Mouse (Mus musculus): ENCODE data around the gene Zfp420. TPM values are rescaled to one million over a fixed set of nuclear protein-coding genes. Genes with fewer than 3 reads are reported as not detected.

The Zfp420 gene
- 5.3 TPM for polyA plus RNA-seq (2021)

DNA sequence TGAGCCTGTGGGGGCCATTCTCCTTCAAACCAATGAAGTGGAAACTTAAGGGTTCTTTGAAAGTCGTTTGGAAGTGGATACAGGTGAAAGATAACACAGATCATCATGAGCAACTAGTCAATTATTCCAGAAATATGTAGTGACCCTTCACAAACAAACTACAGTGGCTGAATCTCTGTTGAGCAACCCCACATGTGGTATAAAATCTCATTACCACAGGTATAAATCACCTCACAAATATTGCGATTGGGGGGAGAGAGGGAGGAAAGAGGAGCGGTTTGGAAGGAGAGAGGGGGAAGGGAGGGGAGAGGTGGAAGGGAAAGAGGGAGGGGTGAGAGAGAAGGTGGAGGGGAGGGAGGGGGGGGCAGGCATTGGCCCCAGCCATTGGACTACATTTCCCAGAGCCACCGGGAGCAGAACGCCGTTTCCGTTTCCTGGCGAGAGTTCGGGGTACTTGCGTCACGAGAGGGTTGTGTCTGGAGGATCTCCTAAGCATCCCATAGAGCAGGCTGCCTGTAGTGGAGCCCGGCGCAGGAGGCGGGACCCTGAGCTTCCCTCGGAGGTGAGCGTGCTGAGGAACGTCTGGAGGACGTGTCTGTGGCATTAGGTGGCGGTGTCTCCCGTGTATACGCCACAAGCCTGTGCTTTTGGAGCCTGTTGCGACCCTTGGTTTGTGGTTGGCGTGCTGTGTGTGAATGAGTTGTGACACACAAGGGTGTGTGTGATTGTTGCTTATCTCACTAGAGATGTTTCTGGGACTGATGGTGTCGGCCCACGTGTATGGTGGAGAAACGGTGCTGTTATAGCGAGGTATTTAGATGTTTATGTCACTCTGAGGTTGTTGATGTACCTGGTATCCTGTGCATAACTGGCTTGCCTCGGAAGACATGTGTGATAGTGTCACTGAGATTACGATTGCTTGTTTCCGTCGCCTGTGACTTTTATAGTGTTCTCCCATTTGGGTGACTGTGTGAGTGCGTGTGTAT, at the start of gene Zfp420:
Zfp420 (plus strand) TSS at position 448 of the 986 bp plus-strand sequence.
- ChIA-PET CTCF (no interaction called here), POLR2A (no interaction called here)
- no peak for TF ChIP-seq CTCF (IDR thresholded peaks at IDR 0.05)
- in situ Hi-C loops (cut with MboI; ENCODE audit: low pct_unique_long_range_greater_than_20kb), result loop anchor here (5.0 kb wide), 1 partner anchor 42 kb away; no protein-coding TSS in a partner anchor
- H3K27me3 ChIP-seq, result no peaks in the 10 kb centered on the region
- DNase-seq (ENCODE audit: low read depth, low spot score), result peak; percentile 64
- ATAC-seq, result peak; percentile 99

DNA sequence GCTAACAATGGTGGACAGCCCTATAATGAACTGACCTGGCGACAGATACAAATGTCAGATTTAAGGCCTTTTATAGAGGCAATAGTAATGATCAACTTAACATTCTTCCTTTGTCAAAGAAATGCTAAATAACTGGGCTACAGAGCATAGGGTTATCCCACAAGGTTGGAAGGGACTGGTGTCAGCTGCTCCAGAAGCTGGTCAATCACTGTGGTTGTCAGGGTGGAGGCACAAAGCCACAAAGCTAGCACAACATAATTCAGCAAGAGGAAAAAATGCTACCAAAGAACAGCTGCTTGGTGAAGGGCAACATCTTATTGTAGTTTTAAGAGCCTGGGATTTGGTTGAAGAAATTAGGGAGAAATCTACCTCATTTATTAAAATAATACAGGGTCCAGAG, 47.5 kb upstream of the Zfp420 start:
- ATAC-seq (no peak), DNase-seq (ENCODE audit: low read depth, low spot score) (no peak)
- ChIA-PET CTCF (no interaction called here), POLR2A (no interaction called here)
- no peak for TF ChIP-seq CTCF (IDR thresholded peaks at IDR 0.05)
- no peaks in the 10 kb centered on the region for H3K27me3 ChIP-seq
- in situ Hi-C loops (cut with MboI; ENCODE audit: low pct_unique_long_range_greater_than_20kb), result no loop called here

DNA sequence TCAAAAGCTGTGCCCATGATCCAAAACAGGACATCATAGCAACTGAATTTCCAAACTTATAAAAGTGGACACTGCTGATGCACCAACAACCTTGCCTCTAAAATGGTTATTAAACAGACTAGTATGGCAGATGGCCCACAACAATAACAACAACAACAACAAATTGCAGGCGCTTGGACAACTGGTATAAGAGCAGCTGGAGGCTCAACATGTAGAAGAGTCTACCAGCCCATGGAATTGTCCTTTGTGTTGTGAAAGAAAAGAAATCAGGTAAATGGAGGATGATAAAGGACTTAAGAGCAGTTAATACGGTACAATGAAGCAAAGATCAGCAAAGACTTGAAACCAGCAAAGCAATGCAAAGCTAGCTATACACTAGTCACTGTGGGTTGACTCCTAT, 45.4 kb upstream of the Zfp420 start:
- no peaks in the 10 kb centered on the region for H3K27me3 ChIP-seq
- no peak for TF ChIP-seq CTCF (IDR thresholded peaks at IDR 0.05)
- in situ Hi-C loops (cut with MboI; ENCODE audit: low pct_unique_long_range_greater_than_20kb), result no loop called here
- no peak for DNase-seq (ENCODE audit: low read depth, low spot score)
- POLR2A ChIA-PET, result no interaction called here
- no peak for ATAC-seq
- CTCF ChIA-PET, result interaction anchor here (1.3 kb wide), 1 partner anchor 10 kb away, joined by 3 read pairs; no protein-coding TSS in a partner anchor

DNA sequence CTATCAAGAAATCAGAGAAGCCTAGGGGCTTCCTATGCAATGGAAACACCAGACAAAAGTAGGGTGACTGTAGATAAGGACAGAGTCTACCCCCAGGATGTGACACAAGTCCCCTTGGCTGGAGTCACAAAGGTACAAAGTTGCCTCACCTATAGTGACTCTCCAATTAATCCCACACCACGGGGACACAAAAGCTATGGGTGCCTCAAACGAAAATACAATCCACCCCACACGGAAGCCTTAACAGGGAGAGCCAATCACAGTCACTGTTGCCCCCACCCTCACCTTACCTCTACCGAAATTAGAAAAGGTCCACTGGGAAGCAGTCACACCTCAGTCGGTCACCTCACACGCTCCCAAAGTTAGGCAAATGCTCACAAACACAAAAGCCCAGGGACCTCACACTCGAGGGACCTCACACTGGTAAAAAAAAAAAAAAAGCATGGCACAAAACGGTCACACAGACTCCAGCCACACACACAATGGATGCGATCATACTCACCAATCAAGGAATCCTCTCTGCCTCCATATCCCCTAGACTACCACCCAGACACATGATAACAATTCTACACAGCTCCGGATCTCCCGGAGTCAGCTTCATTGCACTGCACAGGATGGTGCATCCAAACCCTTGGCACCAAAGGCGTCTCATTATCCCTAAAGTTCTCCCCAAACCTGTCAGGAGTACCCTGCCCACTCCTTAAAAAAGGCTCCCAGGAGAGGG, 44.6 kb upstream of the Zfp420 start:
- DNase-seq (ENCODE audit: low read depth, low spot score) (no peak), ATAC-seq (peak; percentile 10)
- CTCF ChIA-PET, result interaction anchor here (1.2 to 1.3 kb wide), 2 partner anchors 11 to 21 kb away, joined by 3 read pairs; no protein-coding TSS in a partner anchor
- H3K27me3 ChIP-seq, result no peaks in the 10 kb centered on the region
- in situ Hi-C loops (cut with MboI; ENCODE audit: low pct_unique_long_range_greater_than_20kb), result loop anchor here (5.0 kb wide), 1 partner anchor 92 kb away; the partner anchor contains the start of genes Zfp27 and Zfp383
- no peak for TF ChIP-seq CTCF (IDR thresholded peaks at IDR 0.05)
- POLR2A ChIA-PET, result no interaction called here

DNA sequence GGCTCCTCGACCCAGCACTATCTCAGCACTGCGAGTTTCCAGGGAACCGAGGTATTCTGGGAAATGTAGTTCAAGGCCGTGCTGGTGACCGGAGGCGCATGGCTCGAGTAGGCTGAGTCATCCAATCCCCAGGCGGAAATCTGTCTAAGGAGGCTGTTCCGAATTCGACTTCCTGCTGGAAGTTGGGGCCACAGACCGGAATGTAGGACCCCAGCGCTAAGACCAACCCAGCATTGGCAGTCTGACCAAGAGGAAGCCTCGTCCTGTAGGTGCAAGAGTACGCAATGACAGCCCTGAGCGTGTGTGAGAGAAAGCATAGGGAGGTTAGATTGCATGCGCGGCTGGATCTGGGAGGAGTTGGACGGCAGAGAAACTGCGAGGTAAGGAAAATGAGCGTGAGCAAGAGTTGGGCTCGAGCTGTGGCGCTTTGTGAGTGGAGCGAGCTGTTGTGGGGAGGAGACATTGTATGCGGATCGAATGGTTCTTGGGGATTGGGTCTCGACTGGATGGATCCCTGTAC, 43.8 kb upstream of the Zfp420 start, which contains the start of gene Zfp790:
Zfp790 (plus strand) TSS at position 205 of the 520 bp plus-strand sequence.
- DNase-seq (ENCODE audit: low read depth, low spot score) (peak; percentile 85), ATAC-seq (peak; percentile 88)
- H3K27me3 ChIP-seq, result no peaks in the 10 kb centered on the region
- ChIA-PET CTCF (interaction anchor here (1.2 kb wide), 1 partner anchor 20 kb away, joined by 3 read pairs; no protein-coding TSS in a partner anchor), POLR2A (interaction anchor here (1.0 kb wide), 1 partner anchor 96 kb away, joined by 3 read pairs; no protein-coding TSS in a partner anchor)
- in situ Hi-C loops (cut with MboI; ENCODE audit: low pct_unique_long_range_greater_than_20kb), result loop anchor here (5.0 kb wide), 1 partner anchor 91 kb away; the partner anchor contains the start of genes Zfp27 and Zfp383
- no peak for TF ChIP-seq CTCF (IDR thresholded peaks at IDR 0.05)

DNA sequence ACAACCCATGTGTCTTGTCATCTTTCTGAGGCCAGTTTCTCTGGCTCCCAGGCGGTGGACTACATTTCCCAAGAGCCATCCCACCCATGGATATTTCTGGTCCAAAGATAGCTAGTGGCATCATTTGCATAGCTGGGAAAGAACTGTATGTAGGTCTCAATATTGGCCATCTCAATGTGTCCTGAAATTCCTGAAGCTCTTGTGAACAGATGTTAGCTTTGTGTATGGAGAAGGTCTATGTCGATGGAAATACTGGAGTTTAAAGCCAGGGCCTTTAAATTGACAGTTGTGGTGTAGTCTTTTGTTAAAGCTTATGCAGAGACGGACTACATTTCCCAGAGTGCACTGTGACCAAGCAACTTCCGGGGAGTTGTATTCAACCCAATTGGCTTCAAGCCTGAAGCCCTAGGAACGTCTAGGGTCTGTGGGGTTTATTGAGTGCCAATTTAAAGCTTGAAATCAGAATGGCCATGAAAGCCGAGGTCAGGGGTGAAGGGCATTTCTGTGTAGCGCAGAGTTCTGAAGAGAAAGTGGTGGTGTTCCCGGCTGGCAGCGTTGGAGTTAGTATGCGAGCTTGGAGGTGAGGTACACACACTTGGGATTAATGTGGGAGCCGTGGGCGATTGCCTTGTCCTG, 41.0 kb upstream of the Zfp420 start:
- H3K27me3 ChIP-seq, result no peaks in the 10 kb centered on the region
- TF ChIP-seq CTCF (IDR thresholded peaks at IDR 0.05), result no peak
- peak; percentile 70 for ATAC-seq
- DNase-seq (ENCODE audit: low read depth, low spot score), result peak; percentile 66
- in situ Hi-C loops (cut with MboI; ENCODE audit: low pct_unique_long_range_greater_than_20kb), result loop anchor here (5.0 kb wide), 1 partner anchor 89 kb away; the partner anchor contains the start of genes Zfp27 and Zfp383
- POLR2A ChIA-PET, result no interaction called here
- CTCF ChIA-PET, result interaction anchor here (0.7 kb wide), 1 partner anchor 50 kb away, joined by 3 read pairs; the partner anchor contains the start of gene Zfp84

- TF ChIP-seq CTCF (IDR thresholded peaks at IDR 0.05), result no peak
- no peaks in the 10 kb centered on the region for H3K27me3 ChIP-seq
- DNase-seq (ENCODE audit: low read depth, low spot score) (no peak), ATAC-seq (no peak)
- in situ Hi-C loops (cut with MboI; ENCODE audit: low pct_unique_long_range_greater_than_20kb), result no loop called here
- ChIA-PET CTCF (no interaction called here), POLR2A (no interaction called here)
Measured at GRCm38 (mm10) chr7:29828001-29828400, 31.8 kb upstream of the Zfp420 start.

GRCm38 (mm10) chr7:29829804-29830203, 30.0 kb upstream of the Zfp420 start:
- ChIA-PET POLR2A (no interaction called here), CTCF (interaction anchor here (1.0 kb wide), 1 partner anchor 58 kb away, joined by 3 read pairs; no protein-coding TSS in a partner anchor)
- DNase-seq (ENCODE audit: low read depth, low spot score) (no peak), ATAC-seq (no peak)
- no peak for TF ChIP-seq CTCF (IDR thresholded peaks at IDR 0.05)
- in situ Hi-C loops (cut with MboI; ENCODE audit: low pct_unique_long_range_greater_than_20kb), result no loop called here
- H3K27me3 ChIP-seq, result no peaks in the 10 kb centered on the region

- DNase-seq (ENCODE audit: low read depth, low spot score) (no peak), ATAC-seq (no peak)
- TF ChIP-seq CTCF (IDR thresholded peaks at IDR 0.05), result no peak
- POLR2A ChIA-PET, result interaction anchor here (0.6 kb wide), 1 partner anchor 1265 kb away, joined by 3 read pairs; no protein-coding TSS in a partner anchor
- CTCF ChIA-PET, result interaction anchor here (0.9 kb wide), 1 partner anchor 21 kb away, joined by 3 read pairs; the partner anchor contains the start of gene Zfp790
- H3K27me3 ChIP-seq, result no peaks in the 10 kb centered on the region
- in situ Hi-C loops (cut with MboI; ENCODE audit: low pct_unique_long_range_greater_than_20kb), result no loop called here
Measured at GRCm38 (mm10) chr7:29836816-29837215, 23.0 kb upstream of the Zfp420 start.
